Mouse (Mus musculus) megakaryocyte-erythroid progenitor cell, adult 5-6 weeks (primary cell): ENCODE results near the gene Snapin. TPM values are rescaled to one million over a fixed set of nuclear protein-coding genes. Genes with fewer than 3 reads are reported as not detected.
A peak's percentile ranks its signal among the peaks of the same experiment; 100 is the strongest.

Source experiments
- ATAC-seq: replicated peaks from 2 replicates; pipeline ENCODE4 v1.8.0; 2016; ENCODE audit warnings: mild to moderate bottlenecking, inconsistent platforms; ENCODE audit not compliant: severe bottlenecking, poor library complexity, low FRiP score, low TSS enrichment
- total RNA-seq, 2 experiments: library from RNA; stranded (forward) in 1 of 2; stranded (reverse) in 1 of 2; fragments of 200-1000, 215-1000 nt in 1 of 2; fragments of >200 nt in 1 of 2; fragmentation: Nextera tagmentation in 1 of 2; gene quantifications; 2 replicates each; pipeline ENCODE4 v1.2.3; 2014 to 2017

The Snapin gene
- total RNA-seq, 2 experiments from 2014 or later: 19.5 to 38.1 TPM

DNA sequence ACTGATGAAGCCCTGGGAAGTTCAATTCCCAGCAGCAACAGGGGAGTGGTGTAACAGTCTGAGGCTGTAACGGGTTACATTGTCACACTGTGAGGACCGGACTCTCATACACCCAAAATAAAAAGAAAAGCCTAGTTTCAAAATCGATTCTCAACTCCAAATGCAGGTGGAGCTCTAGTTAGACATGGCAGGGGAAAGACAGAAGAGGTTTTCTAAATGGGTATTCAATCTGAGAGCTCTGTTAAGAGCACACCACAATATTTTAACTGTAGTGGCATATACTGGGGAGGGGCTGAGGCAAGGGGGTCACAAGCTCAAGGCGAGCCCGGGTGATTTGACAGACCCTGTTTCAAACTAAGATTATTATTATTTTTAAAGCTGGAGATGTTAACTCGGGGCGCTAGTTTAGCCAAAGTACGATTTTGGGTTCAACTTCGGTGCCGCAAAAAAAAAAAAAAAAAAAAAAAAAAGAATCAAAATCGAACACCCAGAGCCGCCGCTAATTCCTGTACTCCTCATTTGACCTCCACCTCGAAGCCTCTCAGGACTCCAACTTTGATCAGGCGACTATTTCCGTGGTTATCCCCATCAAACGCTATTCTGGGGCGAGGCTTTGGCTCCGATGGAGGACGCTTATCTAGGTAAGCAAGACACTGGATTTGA is 17.6 kb upstream of the Snapin start:
- no peak for ATAC-seq

DNA sequence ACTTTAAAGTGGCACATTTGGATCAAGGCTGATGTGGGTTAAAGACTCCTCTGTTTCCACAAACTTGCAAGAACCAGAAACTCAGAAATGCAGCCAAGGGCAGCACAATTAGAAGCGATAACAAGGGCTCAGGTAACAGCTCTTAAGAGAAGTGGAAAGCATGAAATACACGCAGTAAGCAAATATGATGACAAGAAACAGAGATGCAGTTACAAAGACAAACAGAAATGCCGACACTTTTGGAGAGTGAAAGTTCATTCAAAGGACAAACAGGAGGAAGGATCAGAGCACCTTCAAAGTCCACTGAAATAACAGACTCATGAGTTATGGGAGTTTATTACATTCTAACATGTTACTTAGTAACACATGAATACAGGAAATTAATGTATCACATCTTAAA is 15.5 kb upstream of the Snapin start:
- no peak for ATAC-seq

DNA sequence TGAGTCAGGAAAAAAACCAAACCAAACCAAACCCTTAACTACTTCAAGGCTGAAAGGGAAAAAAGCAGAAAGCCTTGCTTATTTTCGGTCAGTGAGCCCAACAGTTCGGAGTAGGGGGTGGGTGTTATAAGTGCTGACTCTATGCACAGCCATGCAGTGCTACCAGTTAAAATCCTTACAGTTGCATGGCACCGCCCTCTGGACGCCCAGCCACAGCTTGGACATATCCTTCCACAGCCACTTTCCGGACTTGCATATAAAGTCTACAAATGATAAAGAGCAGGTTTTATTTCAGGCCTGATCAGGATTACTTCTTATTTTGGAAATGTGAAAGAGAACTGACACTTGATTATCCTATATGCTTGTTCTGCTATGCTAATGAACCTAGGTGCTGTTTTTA is 14.4 kb upstream of the Snapin start:
- no peak for ATAC-seq

DNA sequence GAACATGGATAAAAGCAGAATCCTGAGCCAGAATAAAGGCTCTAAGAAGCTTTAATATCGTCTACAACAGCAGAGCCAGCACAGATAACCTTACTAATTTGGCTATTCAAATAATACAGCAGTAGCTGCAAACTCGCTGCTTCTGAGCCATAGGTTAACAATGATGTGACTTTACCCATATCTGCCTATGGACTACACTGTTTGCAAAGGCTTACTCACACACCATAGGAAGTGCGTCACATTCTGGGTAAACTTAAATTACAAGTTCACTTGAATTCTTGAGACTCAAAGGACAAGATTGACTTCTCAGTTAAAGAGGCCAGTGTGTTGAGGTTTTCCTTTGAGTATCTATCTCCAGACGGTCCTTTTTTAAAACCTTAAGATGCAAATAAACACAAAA is 12.6 kb upstream of the Snapin start:
- ATAC-seq: no peak

DNA sequence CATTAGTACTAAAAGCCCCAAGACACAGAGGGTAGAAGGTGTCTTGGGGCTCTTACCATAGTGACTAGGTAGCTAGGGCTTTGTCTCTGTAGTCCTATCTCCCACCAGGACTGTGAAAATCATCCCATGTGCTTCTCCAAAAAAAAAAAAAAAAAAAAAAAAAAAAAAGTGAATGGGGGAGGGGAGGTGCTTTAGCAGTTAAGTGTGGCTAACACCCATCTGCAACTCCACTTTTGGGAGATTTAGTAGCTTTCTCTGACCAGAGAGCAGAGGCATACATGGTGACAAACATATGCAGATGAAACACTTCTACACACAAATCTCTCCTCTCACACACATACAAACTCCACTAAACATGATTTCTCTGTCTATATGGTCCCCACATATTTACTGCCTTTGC is 6.8 kb upstream of the Snapin start:
- ATAC-seq: no peak

DNA sequence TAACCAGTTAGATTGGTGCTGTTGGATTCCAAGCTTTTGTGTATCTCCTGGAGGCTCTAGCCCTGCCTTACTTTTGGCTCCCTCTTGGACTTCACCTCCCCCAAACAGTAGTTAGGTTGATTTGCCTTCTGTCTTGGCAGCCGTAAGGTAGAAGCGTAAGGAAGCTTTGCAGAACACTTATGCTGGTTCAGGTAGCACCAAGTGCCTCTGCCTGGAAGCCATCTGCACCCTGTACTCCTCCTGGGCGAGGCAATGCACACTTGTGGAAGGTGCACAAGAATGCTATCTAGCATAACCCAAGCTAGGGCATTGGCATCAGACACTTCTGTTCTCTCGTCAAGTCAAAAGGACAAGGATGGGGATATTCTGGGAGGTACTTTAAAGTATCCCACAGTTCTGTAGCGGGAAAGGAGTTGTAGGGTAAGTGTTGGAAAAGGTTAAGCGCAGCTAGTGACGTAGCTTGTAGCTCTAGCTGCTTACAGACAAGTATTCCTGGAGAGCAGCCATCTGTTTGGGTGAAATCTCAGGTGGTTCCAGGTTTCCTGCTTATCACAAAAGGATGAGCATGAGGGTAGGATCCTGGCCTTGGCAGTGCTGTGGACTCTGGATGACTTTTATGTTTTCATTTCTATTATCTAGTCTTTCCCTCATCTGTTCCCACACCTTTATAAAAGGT is 5.2 kb upstream of the Snapin start:
- ATAC-seq: no peak

DNA sequence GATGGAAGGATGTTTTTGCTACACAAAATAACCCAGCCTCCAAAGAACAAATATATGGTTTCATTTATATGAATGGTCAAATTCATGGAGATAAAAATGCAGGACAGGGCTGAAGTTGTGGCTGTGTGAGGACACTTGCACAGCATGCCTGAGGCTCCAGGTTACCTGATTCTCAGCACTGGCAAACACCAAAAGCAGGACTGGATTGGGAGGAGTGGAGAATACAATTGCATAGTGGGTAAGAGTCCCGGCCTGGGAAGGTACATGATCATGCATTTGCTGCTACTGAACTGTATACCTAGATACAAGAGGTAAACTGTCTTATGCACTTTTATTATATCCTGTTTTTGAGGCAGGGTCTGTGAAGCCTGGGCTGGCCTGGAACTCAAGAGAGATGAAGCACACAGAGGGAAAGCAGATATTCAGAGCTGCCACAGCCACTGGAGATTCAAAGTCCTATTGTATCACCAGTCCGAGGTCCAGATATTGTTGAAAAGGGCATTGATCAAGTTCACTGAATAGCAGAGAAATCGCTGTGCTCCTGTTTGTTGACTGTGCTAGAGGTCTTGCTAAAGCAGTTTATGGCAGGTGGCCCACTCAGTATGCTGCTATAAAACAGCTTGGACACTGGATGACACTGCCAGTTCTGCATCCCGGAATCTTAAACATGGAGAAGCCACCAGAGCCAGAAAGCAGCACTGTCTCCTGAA is 3.2 kb upstream of the Snapin start:
- ATAC-seq: no peak

DNA sequence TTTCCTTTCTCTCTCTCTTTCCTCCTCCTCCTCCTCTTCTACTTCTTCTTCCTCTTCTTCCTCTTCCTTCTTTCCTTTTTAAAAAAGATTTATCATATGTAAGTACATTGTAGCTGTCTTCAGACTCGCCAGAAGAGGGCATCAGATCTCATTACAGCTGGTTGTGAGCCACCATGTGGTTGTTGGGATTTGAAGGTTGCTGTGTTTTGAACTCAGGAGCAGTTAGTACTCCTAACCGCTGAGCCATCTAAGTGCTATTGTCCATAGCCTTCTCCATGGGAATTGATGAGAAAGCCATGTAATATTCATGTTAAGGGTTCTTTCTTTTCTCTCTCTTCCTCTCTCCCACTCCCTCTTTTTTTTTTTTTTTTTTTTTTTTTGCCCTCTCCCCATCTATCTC is 517 bp upstream of the Snapin start:
- no peak for ATAC-seq

DNA sequence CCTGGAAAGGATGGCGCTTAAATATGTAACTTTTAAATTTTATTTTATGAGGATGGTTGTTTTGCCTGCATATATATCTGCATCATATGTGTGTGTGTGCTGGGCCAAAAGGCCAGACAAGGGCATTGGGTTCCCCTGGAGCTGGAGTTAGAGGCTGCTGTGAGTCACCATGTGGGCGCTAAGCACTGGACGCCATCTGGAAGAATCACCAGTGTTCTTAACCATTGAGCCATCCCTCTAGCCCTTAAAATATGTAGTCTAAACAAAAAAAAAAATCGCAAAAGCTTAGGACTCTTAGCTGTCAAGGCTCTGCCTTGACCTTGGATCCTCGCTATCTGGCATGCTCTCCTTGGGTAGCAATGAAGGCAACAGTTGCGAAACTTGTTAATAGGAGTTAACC is 2.3 kb downstream of the Snapin start:
- ATAC-seq: no peak

DNA sequence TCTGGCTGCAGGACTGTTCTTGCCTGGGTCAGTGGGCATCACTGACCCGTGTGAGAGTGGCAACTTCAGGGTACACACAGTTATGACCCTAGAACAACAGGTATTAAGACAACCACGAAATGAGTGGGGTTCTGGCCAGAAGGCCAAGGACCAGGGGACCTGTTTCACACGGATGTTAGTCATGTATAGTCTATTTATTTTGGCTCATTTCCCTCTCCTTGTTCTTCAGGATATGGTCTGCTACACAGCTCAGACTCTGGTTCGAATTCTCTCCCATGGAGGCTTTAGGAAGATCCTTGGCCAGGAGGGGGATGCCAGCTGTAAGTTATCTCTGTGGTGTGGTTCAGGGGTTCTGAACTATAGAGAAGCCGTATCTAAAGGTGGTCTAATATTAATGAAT is 3.8 kb downstream of the Snapin start:
- ATAC-seq: no peak

DNA sequence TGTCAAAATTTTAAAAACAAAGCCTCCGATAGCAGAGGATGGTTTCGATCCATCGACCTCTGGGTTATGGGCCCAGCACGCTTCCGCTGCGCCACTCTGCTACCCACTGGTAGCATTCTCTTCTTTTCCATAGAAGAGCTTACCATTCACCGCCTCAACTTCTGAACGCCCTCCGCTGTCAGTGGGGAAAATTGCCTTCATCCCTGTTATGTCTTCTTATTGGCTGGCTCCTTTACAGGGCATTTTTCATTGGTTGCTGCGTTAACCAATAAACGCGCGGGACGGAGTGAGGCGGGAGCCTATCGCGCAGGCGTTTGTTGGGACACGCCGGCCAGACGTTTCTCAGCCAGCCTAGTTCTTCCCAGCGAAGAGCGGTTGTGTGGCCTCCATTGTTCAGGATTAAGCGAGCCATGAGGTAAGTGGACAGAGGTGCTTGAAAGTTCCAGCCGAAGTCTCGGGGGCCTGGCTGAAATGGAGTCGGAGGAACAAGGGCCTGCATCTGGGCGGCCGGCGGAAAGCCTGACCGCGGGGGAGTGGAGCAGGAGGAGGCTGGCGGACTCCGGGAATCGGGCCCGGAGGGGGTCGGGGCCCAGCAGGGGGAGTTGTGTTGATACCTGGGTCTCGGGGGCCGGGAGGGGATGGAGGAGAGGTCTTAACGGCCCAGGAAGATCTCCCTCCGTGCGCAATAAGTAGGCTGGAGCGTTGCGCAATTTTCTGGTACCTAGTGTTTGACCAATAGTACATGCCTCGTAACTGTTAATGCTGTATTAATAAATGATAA is 14.8 kb downstream of the Snapin start, which contains the start of gene Ilf2:
Ilf2 (plus strand) TSS at position 296 of the 781 bp plus-strand sequence.
- peak; percentile 97 for ATAC-seq

DNA sequence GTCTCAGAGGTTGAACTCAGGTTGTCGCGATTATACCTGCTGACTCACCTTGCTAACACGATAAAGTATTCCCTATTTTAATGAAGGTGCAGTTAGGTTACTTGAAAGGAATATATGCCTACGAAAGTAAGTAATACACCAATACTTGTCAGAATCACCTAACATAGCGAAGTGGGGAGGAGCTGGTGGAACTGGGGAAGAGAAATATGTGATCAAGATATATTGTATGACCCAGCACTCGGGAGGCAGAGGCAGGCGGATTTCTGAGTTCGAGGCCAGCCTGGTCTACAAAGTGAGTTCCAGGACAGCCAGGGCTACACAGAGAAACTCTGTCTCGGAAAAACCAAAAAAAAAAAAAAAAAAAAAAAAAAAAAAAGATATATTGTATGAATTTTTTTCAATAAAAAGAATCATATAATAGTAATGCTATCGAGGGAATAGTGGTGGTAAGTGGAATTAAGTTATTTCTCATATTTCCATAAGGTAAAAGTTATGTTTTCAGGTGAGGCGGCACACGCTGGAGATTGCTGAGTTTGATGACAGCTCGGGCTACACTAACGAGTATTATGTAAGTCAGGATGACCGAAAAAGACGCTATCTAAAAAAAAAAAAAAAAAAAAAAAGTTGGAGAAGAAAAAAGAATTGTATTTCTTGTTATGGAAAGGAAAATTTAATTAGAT is 15.5 kb downstream of the Snapin start:
- no peak; the same call in 1 of the 2 replicates for ATAC-seq

DNA sequence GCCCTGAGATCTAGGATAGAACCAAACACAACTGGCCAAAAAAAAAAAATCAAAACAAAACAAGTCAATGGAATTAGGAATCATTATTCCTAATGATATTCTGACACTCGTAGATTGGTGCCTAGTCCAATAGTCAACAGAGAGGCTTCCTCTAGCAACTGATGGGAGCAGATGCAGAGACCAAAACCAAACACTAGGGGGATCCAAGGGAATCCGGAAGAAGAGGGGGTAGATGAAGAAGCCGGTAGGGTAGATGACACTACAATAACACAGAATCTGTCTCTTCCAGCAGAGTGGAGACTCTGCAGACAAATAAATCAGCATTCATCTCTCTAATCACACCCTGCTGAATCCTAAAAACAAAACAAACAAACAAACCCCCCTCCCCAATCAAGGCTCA is 18.6 kb downstream of the Snapin start:
- peak; percentile 67 for ATAC-seq

DNA sequence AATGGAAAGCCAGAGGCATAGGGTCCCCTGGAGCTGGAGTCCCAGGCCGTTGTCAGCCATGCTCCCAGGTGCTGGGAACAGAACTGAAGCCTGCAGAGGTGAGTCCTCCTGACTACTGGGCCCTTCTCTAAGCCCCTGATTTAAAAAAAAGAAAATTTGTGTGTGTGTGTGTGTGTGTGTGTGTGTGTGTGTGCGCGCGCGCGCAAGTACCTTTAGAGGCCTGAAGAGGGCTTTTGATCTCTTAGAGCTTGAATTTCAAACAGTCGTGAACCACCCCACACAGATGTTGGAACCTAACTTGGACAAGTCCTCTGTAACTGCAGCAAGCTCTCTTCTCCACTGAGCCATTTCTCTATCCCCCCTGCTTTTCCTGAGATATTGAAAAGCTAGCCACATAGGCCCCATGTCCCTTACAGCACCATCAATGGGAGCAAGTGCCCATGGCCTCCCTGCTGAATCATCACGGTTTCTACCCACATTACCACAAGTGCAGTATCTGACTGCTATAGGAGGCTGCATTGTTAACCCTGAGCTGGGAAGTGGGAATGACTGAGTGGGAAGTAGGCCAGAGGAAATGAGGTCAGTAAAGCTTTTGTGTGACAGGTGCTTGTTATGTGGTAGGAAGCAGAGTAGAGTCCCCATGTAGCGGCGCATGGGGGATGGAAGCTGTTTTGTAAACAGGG is 23.1 kb downstream of the Snapin start:
- ATAC-seq: no peak

DNA sequence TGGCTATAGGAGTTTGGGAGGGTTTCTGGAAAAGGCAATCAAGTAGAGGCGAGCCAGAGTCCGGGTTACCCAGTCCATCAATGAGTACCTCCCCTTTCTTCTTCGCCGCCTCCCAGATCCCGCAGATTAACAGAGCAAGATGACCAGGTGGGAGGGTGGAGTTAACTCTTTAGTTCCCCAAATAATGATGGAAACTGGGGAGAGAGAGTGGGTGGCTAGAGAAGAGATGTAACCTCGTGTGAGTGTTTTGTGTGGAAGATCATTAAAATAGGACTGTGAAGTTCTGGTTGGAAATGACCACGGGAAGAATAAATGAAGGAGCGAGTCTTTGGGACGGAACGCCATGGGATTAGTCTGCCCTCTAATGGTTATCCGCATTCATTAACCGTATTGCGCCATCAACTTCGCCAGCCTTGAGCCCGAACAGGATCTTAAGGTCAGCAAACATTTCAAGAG is 24.5 kb downstream of the Snapin start:
- ATAC-seq: peak; percentile 46; the same call in 1 of the 2 replicates

DNA sequence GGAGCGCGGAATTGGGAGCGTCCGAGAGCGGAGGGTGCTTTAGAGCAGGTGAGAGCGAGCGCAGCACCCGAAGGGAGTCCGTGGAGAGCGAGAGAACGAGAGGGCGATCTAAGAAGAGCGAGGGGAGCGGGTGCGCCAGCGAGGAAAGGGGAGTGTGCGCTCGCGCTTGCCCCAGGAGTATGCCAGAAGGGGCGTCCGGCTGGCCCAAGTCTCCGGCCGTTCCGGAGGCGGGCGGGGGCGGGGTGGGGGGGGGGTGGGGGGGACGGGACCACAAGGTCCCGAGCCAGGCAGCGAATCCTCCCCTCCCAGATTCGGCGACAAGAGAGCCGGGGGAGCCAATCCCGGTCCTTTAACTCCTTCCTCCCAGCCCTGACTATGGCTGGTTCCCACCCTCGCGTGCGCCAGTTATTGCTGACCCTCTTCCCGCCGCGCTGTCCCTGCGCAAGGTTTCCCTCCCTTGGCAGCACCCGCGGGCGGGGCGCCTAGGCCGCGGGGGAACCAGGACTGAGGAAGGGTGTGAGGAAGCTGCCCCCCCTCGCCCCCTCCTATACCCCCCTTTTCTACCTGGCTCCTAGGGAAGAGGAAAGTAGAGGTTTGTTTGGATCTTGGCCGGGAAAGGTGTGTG is 25.0 kb downstream of the Snapin start, which contains the start of gene Npr1:
Npr1 (minus strand) TSS at position 181 of the 625 bp plus-strand sequence.
- peak; percentile 20; the same call in 1 of the 2 replicates for ATAC-seq

DNA sequence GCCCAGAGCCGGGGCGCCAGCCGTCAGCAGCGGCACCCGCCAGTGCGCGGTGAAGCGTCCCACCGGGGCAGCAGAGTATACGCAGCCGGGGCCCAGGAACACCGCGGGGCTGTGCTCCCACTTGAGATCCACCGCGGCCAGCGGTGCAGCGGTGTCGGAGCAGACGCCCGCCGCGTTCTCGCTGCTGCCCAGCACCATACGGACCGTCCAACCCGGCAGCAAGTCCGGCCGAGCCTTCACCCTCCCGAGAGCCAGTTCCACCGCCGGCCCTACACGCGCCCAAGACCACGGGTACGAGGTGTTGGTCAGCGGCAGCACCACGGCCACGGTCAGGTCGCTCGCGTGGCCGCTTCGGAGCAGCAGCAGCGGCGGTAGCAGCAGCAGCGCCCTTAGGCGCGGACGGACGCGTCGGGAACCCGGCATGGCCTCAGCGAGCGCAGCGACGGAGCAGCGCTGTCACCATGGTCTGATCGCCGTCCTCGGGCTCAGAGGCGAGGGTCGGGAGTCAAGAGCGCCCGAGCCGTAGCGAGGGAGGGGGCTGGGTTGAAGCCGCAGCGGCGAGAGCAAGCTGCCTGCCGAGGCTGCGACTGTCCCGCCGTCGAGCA is 25.6 kb downstream of the Snapin start:
- peak; percentile 13; the same call in 1 of the 2 replicates for ATAC-seq
